8 mouse cellular contexts compared by ENCODE assay signal in genomic region chr2:13572101-13572553, GRCm38 (mm10). TPM values are rescaled to one million over a fixed set of nuclear protein-coding genes. Genes with fewer than 3 reads are reported as not detected.
DNase-seq lines count a peak whose midpoint lies in the region; ATAC-seq lines count a peak whose summit lies in the region.

No protein-coding gene starts in this region.

- H3K9ac ChIP-seq in lung, embryonic 15.5 days = no peak overlapping the region
- 0 out of 2 replicates have a peak overlapping the region, but pooled peaks have one; percentile 85 for H3K9ac ChIP-seq in embryonic facial prominence, embryonic 14.5 days (ENCODE audit: low read depth, low read length)
- no peak overlapping the region for H3K9ac ChIP-seq in intestine, embryonic 15.5 days
- no peak overlapping the region for H3K9ac ChIP-seq in neural tube, embryonic 15.5 days (replicated peaks)

- no peak for ATAC-seq in lung, embryonic 15.5 days (ENCODE audit: borderline replicate concordance, extremely low read depth, low FRiP score, low TSS enrichment)
- no peak for ATAC-seq in embryonic facial prominence, embryonic 14.5 days (ENCODE audit: low read depth)
- no peak for ATAC-seq in intestine, embryonic 15.5 days
- ATAC-seq in neural tube, embryonic 15.5 days (ENCODE audit: low FRiP score) = no peak

- DNase-seq in lung, postnatal 4 days = no peak
- peak; percentile 25 for DNase-seq in embryonic facial prominence, embryonic 14.5 days (ENCODE audit: low spot score)
- DNase-seq in right cerebral cortex, postnatal 25 days = no peak
- no peak for DNase-seq in layer of hippocampus, adult 9-10 months (ENCODE audit: low spot score)
- DNase-seq in thymus, postnatal 0 days (ENCODE audit: low spot score) = no peak

- no peak overlapping the region for H3K4me3 ChIP-seq in lung, embryonic 15.5 days
- no peak overlapping the region for H3K4me3 ChIP-seq in embryonic facial prominence, embryonic 14.5 days (ENCODE audit: low read depth, low read length)
- H3K4me3 ChIP-seq in intestine, embryonic 15.5 days (replicated peaks) = no peak overlapping the region
- no peak overlapping the region for H3K4me3 ChIP-seq in neural tube, embryonic 15.5 days (replicated peaks)

- peak overlapping the region; percentile 81 for H3K4me2 ChIP-seq in lung, embryonic 15.5 days
- peak overlapping the region; percentile 75 for H3K4me2 ChIP-seq in embryonic facial prominence, embryonic 14.5 days (ENCODE audit: low read depth, low read length)
- H3K4me2 ChIP-seq in intestine, embryonic 15.5 days (replicated peaks) = no peak overlapping the region
- H3K4me2 ChIP-seq in neural tube, embryonic 15.5 days = peak overlapping the region; percentile 89

- H3K36me3 ChIP-seq in lung, embryonic 15.5 days = peaks cover 2% of the 10 kb centered on the region; the same call in 1 of the 2 replicates
- H3K36me3 ChIP-seq in embryonic facial prominence, embryonic 14.5 days (ENCODE audit: control insufficient read depth, insufficient read depth, low read length) = peaks cover 11% of the 10 kb centered on the region
- 0 out of 2 replicates have a peak, but pooled peaks cover under 1% of the 10 kb centered on the region for H3K36me3 ChIP-seq in intestine, embryonic 15.5 days
- no peaks in the 10 kb centered on the region for H3K36me3 ChIP-seq in neural tube, embryonic 15.5 days

- H3K4me1 ChIP-seq in lung, embryonic 15.5 days = peaks cover 21% of the 10 kb centered on the region
- peaks cover 19% of the 10 kb centered on the region for H3K4me1 ChIP-seq in embryonic facial prominence, embryonic 14.5 days (ENCODE audit: control insufficient read depth, insufficient read depth, low read length)
- H3K4me1 ChIP-seq in intestine, embryonic 15.5 days (replicated peaks) = peaks cover 3% of the 10 kb centered on the region
- H3K4me1 ChIP-seq in neural tube, embryonic 15.5 days = peaks cover 37% of the 10 kb centered on the region

- H3K27ac ChIP-seq in lung, embryonic 15.5 days = peak overlapping the region; percentile 99
- peak overlapping the region; percentile 98 for H3K27ac ChIP-seq in embryonic facial prominence, embryonic 14.5 days (replicated peaks; ENCODE audit: low read depth, low read length)
- H3K27ac ChIP-seq in intestine, embryonic 15.5 days = peak overlapping the region; percentile 97; the same call in 1 of the 2 replicates
- H3K27ac ChIP-seq in neural tube, embryonic 15.5 days (replicated peaks) = peak overlapping the region; percentile 90

- no peaks in the 10 kb centered on the region for H3K27me3 ChIP-seq in lung, embryonic 15.5 days
- H3K27me3 ChIP-seq in embryonic facial prominence, embryonic 14.5 days (replicated peaks; ENCODE audit: control insufficient read depth, insufficient read depth, low read length) = no peaks in the 10 kb centered on the region
- H3K27me3 ChIP-seq in intestine, embryonic 15.5 days (replicated peaks) = no peaks in the 10 kb centered on the region; the same call in 1 of the 2 replicates
- H3K27me3 ChIP-seq in neural tube, embryonic 15.5 days (replicated peaks) = no peaks in the 10 kb centered on the region

- H3K9me3 ChIP-seq in lung, embryonic 15.5 days = no peaks in the 10 kb centered on the region
- no peaks in the 10 kb centered on the region for H3K9me3 ChIP-seq in embryonic facial prominence, embryonic 14.5 days (ENCODE audit: control insufficient read depth, low read length)
- no peaks in the 10 kb centered on the region for H3K9me3 ChIP-seq in intestine, embryonic 15.5 days
- H3K9me3 ChIP-seq in neural tube, embryonic 15.5 days (replicated peaks) = no peaks in the 10 kb centered on the region

- WGBS in lung, embryonic 15.5 days = 43% methylated on average over 4 of the region's 4 CpGs
- WGBS in embryonic facial prominence, embryonic 14.5 days = 31% methylated on average over 4 of the region's 4 CpGs
- 52% methylated on average over 4 of the region's 4 CpGs for WGBS in intestine, embryonic 15.5 days
- 9% methylated on average over 4 of the region's 4 CpGs for WGBS in neural tube, embryonic 15.5 days

RNA-seq across cellular contexts. Expression of gene Vim, which starts 1.6 kb away (rescaled TPM):
- 856 and 870 TPM in 2 replicates for polyA plus RNA-seq in lung, embryonic 15.5 days (2015; fragmentation: Nextera tagmentation; extraction: Ambion mirVana)
- polyA plus RNA-seq in embryonic facial prominence, embryonic 14.5 days (2014; fragmentation: Nextera tagmentation; extraction: Ambion mirVana) = 1,242 and 1,248 TPM in 2 replicates
- 442 and 454 TPM in 2 replicates for polyA plus RNA-seq in intestine, embryonic 15.5 days (2015; fragmentation: Nextera tagmentation; extraction: Ambion mirVana)
- polyA plus RNA-seq in neural tube, embryonic 15.5 days (2015; fragmentation: Nextera tagmentation; extraction: Ambion mirVana) = 441 and 489 TPM in 2 replicates
- 227 and 232 TPM in 2 replicates for polyA plus RNA-seq in thymus, postnatal 0 days (2015; fragmentation: Nextera tagmentation; extraction: Ambion mirVana)

RNA-seq across cellular contexts. Expression of gene Trdmt1, which starts 27.7 kb away (rescaled TPM):
- polyA plus RNA-seq in lung, embryonic 15.5 days (2015; fragmentation: Nextera tagmentation; extraction: Ambion mirVana) = 16.0 and 16.2 TPM in 2 replicates
- 11.5 and 16.8 TPM in 2 replicates for polyA plus RNA-seq in embryonic facial prominence, embryonic 14.5 days (2014; fragmentation: Nextera tagmentation; extraction: Ambion mirVana)
- 8.1 and 10.0 TPM in 2 replicates for polyA plus RNA-seq in intestine, embryonic 15.5 days (2015; fragmentation: Nextera tagmentation; extraction: Ambion mirVana)
- polyA plus RNA-seq in neural tube, embryonic 15.5 days (2015; fragmentation: Nextera tagmentation; extraction: Ambion mirVana) = 8.8 and 9.7 TPM in 2 replicates
- 16.5 and 17.2 TPM in 2 replicates for polyA plus RNA-seq in thymus, postnatal 0 days (2015; fragmentation: Nextera tagmentation; extraction: Ambion mirVana)
